Mouse (Mus musculus) bone marrow macrophage, adult 2 months (primary cell): ENCODE data around the gene Bckdk.

Source experiments
- CTCF ChIP-seq: IDR thresholded peaks from 2 replicates; pipeline ENCODE4 v1.5.1; 2012; ENCODE audit warnings: low read depth, mild to moderate bottlenecking, low read length, moderate library complexity
- POLR2A ChIP-seq: IDR thresholded peaks from 2 replicates; pipeline ENCODE4 v1.6.1; 2012; ENCODE audit warnings: mild to moderate bottlenecking, low read depth, low read length, borderline replicate concordance

DNA sequence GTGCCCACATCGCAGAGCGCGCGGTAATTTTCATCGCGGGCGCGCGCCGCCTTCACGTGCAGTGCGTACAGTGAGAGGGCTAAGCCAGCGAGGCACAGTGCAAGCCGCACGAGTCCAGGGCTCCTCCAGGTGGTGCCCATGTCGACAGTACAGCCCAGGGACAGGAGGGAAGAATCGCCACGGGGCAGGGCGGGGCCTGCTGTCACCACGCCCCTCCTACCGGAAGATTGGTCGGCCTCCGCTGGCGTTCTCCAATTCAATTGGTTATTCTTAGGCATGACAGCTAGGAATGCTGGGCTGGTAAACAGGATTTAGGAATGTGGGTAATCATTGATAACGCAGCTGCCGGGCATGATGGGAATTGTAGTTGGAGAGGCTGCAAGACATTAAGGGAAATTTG lies 8.4 kb upstream of the Bckdk start, which contains the start of the genes Gm21974 and Vkorc1:
- TF ChIP-seq CTCF, result no peak
- TF ChIP-seq POLR2A, result no peak
